Mouse (Mus musculus) lung, postnatal 36 days (tissue): ENCODE measurements around the gene Kif6.

ENCODE experiments used
- DNase-seq: peaks from one replicate; pipeline ENCODE4 v3.0.0; 2022; ENCODE audit warnings: mixed read lengths

The Kif6 gene

GRCm38 (mm10) chr17:49738351-49738750, 123.4 kb downstream of the Kif6 start:
- DNase-seq, result peak; percentile 15

DNA sequence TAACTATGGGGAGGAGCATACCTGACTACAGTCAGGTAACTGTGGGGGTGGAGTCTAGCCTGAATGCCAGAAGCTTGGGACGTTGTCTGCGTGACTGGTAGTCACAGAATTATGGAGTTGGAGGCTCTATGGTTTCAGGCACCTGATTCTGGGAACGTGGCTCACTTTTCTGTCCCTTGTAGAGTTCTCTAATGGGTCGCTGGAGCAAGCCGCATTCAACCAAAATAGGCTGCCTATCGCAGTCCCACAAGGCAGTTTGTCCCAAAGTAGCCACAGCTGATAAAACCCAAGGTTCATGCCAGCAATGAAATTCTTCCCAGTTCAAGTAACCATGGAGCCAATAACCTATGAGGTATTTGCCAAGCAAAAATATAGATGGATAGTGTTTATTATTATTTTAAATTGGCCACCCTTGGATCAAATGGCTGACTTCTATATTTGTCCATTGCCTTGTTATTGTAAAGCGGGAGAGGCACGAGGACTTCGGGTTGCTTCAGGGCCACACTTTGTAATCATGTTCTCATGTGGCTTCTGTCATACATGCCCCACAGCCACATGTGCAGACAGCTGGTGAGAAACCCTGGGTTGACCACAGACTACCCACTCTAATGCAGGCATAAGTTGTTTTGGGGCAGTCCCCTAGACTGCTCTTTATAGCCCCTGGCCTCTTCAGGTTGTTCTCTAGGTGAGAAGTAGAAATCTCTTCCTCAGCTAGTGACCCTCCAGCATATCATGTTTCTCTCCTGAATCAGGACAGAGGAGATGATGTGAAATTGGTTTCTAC, 125.2 kb downstream of the Kif6 start:
- DNase-seq, result no peak

- DNase-seq, result peak; percentile 10
Measured at GRCm38 (mm10) chr17:49741172-49741571, 126.2 kb downstream of the Kif6 start.

- DNase-seq, result no peak
Measured at GRCm38 (mm10) chr17:49741927-49742326, 127.0 kb downstream of the Kif6 start.

DNA sequence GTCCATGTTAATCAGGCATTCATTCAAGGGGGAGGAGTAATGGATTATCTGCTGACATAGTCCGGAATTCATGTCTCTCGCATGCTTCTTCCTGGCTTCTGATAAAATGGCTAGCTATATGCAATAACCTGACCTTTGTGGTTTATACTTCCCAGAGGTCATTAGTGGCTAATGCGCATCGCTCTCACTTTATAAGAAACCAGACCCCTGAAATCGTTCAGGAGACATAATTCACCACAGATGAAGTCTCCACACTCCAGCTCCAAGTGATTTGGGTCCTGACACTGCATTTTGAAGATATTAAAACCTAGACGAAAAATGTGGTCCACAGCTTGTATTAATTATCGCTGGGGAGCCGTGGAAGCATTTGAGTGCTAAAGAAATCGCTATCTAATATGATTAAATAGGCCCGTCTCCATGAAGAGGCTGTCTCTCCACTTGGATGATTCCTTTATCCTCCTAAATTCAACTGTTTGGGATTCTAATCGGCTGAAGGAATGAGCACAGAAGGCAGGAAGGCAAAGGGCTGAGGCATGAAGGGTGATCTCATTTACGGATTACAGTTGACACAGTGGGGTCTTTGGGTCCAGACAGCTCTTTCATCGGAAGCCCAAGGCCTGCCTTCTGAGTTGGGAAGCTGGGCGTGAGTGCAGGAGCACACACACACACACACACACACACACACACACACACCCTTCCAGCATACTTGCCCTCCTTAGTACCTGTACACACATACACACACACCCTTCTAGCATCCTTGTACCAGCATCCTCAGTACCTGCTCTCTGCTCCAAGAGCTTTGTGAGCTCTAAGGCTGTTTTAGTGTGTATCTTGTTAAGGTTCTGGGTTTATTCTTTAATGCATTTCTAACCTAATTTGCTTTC, 128.9 kb downstream of the Kif6 start:
- DNase-seq, result no peak

DNA sequence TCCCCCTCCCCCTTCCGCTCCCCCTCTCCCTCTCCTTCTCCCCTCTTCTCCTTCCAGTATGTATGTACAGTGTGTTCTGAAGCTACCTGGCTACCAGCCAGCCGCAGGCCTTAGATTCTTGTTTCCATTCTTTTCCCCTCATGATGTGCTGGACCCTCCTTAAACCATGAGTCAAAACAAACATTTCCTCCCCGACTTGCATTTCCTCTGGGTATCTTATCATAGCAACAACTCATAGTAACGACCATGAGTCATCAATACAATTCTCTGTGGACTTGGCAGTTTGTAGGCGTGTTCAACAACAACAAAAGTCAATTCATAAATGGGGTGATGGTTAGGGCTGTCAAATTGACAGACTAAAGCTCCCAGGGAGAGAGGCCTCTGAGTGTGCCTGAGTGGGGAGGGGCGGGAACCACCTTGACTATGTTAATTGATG, 136.0 kb downstream of the Kif6 start:
- no peak for DNase-seq

DNA sequence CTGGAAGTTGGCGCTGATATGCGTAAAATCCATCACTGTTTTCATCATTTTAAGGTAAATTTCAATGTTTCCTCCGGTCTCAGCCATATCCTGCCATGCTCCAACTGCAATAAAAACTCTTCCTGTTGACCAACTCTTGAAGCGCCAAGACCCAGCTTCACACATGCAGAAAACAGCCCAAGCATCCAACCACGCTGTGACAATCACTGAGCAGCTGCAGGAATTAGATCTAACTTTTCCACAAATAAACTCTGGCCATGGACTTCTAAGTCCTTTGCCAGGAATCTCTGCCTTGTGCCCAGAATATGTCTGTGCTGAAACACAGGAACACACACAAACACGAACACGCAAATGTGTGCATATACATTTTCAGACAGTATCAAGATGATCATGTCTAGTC, 138.9 kb downstream of the Kif6 start:
- no peak for DNase-seq

DNA sequence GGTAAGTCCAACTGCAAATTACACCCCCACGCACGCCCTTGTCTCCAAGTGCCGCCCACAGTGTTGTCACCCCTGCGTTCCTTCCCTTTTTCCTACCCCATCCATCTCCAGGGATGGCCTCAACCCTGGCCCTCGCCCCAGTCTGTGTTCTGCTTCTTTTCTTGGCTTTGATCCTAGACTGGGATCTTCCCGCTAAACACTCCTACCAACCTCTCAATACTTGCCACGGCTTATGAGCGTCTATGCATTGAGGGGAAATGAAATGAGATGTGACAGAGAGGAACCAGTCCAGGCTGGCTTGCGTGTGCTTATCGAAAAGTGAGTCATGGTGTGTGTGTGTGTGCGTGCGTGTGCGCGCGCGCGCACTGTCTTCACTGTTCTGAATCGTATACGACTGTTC, 141.9 kb downstream of the Kif6 start:
- peak; percentile 14 for DNase-seq

- DNase-seq, result no peak
Measured at GRCm38 (mm10) chr17:49759047-49759446, 144.1 kb downstream of the Kif6 start.

GRCm38 (mm10) chr17:49761260-49761659, 146.3 kb downstream of the Kif6 start:
- DNase-seq, result no peak

GRCm38 (mm10) chr17:49761838-49762237, 146.9 kb downstream of the Kif6 start:
- DNase-seq, result no peak

- DNase-seq, result no peak
Measured at GRCm38 (mm10) chr17:49764963-49765362, 150.0 kb downstream of the Kif6 start.

DNA sequence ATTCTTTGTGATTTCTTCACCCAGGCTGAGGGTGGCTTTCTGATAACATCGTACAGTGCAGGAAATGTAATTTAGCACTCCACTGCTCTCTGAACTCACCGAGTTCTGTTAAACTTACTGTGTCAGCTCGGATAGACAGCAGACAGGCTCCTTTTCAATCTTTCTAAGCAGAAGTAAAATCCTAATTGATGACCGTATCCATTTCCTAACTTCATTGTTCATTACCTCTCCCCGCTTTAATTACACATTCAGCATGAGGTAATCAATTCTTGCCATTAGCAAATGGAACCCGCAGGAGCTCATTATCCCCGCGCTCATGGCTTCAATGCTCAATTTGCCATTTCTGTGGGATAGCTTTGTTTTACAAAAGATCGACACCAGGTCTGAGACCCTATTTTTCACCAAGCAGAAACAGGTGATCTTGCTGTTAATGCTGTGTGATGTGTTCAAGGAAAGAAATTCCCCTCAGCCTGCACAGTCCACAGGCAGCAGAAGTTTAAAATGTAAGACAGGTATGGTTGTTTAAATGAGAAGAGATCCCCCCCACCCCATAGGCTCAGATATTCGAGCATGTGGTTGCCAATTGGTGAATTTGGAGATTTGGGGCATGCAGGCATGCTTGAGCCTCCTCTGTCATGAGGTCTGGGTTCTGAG, 152.9 kb downstream of the Kif6 start:
- DNase-seq, result no peak

- DNase-seq, result no peak
Measured at GRCm38 (mm10) chr17:49771703-49772315, 156.9 kb downstream of the Kif6 start.

- no peak for DNase-seq
Measured at GRCm38 (mm10) chr17:49777115-49777839, 162.3 kb downstream of the Kif6 start.

- DNase-seq, result no peak
Measured at GRCm38 (mm10) chr17:49779066-49779465, 164.1 kb downstream of the Kif6 start.

- DNase-seq, result no peak
Measured at GRCm38 (mm10) chr17:49779576-49779975, 164.6 kb downstream of the Kif6 start.

DNA sequence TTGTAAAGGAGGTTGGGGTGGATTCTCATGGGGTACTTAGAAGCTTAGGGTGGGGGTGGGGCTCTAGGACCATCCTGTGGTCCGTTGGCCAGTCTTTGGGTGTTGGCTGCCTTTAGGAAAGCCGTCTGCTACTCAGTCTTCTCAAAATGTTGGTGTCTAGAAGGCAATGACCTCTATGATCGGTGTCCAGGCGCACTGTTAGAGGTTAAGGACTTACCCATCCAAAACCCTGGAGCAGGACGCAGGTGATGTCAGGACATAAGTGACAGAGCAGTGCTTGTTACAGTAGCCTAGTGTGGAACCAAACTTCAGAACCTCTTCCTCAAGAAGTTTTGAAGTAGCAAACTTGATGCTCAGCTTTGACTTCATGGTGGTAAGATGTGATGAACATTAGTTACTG, 170.9 kb downstream of the Kif6 start:
- DNase-seq, result no peak

DNA sequence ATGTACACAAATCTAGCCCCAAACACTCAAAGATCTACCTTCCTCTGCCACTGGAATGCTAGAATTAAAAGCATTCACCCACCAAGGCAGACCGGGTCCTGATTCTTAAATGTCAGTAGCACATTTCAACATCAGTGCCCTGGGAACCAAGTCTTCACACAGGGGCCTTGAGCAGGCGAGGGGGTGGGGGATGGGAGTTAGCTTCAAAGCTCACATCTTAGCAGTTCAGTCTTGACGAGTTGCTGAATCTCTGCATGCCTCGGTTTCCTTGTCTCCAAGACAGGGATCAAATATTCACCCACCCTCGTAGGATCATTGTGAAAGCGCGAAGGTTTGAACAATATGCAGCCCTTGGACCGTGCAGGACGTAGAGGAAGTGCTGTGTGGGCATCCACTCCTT, 172.4 kb downstream of the Kif6 start:
- no peak for DNase-seq

DNA sequence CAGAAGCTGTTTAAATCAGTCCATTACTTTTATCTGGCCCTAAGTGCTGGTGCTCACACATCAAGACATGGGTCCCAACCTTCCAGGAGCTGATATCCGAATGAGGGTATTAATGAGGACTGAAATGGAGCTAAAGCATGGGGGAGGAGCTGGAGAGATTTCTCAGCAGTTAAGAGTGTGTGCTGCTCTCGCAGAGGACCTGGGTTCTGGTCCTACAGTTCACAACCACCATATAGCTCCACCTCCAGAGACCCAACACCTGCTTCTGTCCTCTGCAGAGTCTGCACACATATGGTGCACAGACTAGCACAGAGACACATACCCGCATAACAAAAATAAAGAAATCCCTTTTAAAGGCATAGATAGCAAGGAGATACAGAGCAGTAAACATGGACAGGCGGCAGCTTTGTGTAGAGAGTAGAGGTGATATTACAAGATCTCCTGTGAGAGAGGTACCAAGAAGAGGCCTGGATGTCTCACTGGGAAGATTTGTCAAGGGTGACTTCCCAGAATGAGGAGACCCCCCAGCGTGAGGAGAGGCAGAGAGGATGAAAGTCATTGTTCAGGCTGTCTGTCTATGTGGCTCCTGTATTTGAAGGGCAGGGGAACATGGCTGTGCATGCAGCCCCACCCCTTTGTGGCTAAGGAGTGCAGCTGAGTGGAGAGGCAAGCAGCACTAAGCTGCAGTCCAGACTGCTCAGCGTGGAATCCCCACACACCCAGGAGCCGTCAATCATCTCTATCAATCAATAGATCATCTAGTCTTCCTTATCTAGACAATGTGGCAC, 173.4 kb downstream of the Kif6 start:
- no peak for DNase-seq

DNA sequence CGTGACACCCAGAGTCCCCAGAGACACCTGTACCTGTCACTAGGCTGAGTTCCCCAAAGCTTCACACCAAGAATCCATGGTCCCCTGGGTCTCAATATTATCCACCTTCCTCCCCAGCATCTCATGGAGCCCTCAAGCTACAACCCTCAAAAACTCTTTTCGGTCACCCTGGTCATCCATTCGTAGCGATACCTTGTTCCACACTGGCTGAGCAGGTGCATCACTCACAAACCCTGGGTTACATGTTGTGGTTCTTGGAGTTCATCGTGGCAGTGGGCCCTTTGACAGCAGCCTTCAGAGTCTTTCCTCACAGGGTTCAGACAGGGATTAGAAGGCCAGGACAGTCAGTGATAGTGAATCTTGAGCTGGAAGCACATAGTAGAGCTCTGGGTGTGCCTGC, 176.6 kb downstream of the Kif6 start:
- DNase-seq, result no peak
